Mouse (Mus musculus): Measurements from ENCODE around the gene Prickle3.

GRCm38 (mm10) chrX:7662936-7663335, 5.9 kb downstream of the Prickle3 start:
- TF ChIP-seq CTCF (IDR thresholded peaks at IDR 0.05; ENCODE audit: borderline replicate concordance, insufficient read depth, low read length) (no peak), POLR2A (IDR thresholded peaks at IDR 0.05; ENCODE audit: low read depth, low read length) (no peak)
